Mouse (Mus musculus): ENCODE data around the gene Zfhx3.

Zfhx3 gene

GRCm38 (mm10) chr8:108019651-108020050, 77.2 kb downstream of the Zfhx3 start:
- in situ Hi-C loops (cut with MboI, MseI): no loop called here

GRCm38 (mm10) chr8:108022404-108022803, 80.0 kb downstream of the Zfhx3 start:
- in situ Hi-C loops (cut with MboI, MseI): no loop called here

DNA sequence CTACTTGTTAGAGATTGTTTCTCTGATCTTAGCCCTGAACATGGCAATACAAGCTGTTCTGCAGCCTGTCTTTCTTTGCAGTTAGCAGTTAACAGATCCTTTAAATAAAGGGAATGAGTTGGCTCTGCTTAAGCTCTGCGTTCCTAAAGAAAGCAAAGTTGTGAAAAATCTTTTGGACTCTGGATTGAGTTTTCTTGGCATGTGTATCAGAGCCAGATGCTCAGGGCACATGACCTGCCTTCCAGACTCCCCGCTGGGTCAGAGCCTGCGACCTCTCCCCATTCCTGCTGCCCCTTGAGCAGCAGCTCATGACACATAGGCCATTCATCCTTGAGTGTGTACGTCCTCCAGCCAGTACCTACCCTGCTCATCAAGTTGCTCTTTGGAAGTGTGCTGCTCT, 81.9 kb downstream of the Zfhx3 start:
- in situ Hi-C loops (cut with MboI, MseI): no loop called here

GRCm38 (mm10) chr8:108025249-108025648, 82.8 kb downstream of the Zfhx3 start:
- in situ Hi-C loops (cut with MboI, MseI): no loop called here

GRCm38 (mm10) chr8:108026557-108027440, 84.4 kb downstream of the Zfhx3 start:
- in situ Hi-C loops (cut with MboI, MseI): no loop called here

GRCm38 (mm10) chr8:108027561-108028025, 85.1 kb downstream of the Zfhx3 start:
- in situ Hi-C loops (cut with MboI, MseI): no loop called here

- in situ Hi-C loops (cut with MboI, MseI): no loop called here
Observed at GRCm38 (mm10) chr8:108028440-108028839, 86.0 kb downstream of the Zfhx3 start.

- in situ Hi-C loops (cut with MboI, MseI): no loop called here
Observed at GRCm38 (mm10) chr8:108031159-108031558, 88.7 kb downstream of the Zfhx3 start.

GRCm38 (mm10) chr8:108034070-108034469, 91.6 kb downstream of the Zfhx3 start:
- in situ Hi-C loops (cut with MboI, MseI): no loop called here

- in situ Hi-C loops (cut with MboI, MseI): no loop called here
Observed at GRCm38 (mm10) chr8:108034726-108035125, 92.3 kb downstream of the Zfhx3 start.

DNA sequence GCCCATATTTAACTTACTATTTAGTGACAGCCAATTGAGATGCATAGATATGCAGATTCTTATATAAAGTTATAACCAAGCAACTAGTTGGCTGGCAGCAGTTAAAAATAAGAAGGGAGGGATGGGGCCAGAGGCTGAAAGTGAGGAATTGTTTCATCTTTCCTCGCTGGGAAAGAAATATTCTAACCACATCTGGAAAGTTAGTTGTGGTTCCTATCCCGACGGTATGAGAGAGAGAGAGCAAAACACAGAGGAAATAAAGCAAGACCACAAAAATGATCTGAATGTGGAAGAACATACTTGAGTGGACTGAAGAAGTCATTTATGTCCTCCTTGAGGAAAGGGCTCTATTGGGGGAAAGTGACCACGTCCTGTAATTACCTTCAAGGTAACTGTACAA, 101.2 kb downstream of the Zfhx3 start:
- in situ Hi-C loops (cut with MboI, MseI): no loop called here

- in situ Hi-C loops (cut with MboI, MseI): no loop called here
Observed at GRCm38 (mm10) chr8:108044185-108044584, 101.7 kb downstream of the Zfhx3 start.

DNA sequence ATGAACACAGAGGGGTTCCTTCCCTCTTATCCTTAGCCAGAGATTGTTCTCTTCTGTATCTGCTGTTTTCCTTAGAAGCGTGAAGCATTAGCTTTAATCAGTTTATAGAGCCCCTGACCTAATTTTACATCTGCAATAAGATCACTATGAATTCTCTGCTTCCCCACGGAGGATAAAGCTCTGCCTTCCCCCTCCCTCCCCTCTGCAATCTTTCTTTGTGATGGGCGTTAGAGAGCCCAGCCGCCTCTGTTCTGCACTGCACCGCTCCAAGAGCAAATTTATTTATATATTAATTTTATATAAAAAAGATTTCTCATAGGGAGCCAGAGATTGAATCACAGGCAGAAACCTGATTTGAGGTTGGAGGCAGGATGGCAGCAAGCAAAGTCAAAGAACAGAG, 113.8 kb downstream of the Zfhx3 start:
- in situ Hi-C loops (cut with MboI, MseI): no loop called here

DNA sequence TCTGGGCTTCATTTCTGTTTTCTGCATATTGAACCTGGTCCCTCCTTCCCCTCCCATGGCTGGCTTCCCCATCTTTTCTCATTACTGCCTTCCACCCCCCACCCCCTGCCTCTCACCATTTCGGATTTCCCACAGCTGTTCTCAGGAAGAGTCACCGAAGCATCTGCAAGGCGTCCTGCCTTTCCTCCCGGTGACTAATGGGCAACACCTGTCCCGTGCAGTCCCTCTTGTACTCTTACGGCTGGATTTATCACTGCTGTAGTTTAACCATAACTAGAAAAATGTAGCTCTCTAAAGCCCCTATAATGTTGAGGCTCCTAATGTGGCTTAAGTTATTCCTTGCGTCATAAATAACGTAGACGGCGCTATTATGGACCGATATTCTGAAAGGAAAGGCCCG, 119.5 kb downstream of the Zfhx3 start:
- in situ Hi-C loops (cut with MboI, MseI): no loop called here

DNA sequence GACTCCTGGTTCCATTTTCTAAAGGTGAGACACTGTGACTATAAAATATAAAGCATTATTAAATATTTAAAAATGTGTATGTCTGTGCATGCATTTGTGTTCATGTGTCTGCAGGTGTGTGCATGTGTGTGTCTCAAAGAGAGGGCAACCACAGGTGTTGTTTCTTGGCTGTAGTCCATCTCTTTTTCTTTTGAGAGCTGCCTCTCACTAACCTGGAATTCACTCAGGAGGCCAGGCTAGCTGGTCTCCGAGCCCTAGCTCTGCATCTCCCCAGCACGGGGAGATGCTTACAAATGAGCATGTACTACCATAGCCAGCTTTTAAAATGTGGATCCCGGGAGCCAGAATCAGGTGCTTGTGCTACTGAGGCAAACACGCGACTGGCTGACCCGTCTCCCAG, 124.7 kb downstream of the Zfhx3 start:
- in situ Hi-C loops (cut with MboI, MseI): no loop called here

- in situ Hi-C loops (cut with MboI, MseI): no loop called here
Observed at GRCm38 (mm10) chr8:108068195-108068594, 125.8 kb downstream of the Zfhx3 start.

DNA sequence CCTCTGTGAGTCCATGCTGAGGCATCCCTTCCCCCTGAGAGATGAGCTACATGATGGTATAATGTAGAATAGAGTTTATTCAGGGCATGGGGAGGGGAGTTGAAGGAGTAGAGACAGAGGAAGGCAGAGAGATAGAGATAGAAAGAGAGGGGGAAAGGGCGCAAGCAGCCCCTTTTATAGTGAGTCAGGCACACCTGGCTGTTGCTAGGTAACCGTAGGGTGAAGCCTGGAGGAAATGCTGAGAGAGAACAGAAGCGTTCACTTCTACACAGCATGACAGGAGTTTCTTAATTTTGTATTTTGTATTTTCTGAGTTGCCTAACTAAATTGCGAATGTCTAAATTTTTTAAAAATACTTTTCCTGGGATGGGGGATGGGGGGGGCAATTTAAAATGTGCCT, 128.0 kb downstream of the Zfhx3 start:
- in situ Hi-C loops (cut with MboI, MseI): no loop called here

DNA sequence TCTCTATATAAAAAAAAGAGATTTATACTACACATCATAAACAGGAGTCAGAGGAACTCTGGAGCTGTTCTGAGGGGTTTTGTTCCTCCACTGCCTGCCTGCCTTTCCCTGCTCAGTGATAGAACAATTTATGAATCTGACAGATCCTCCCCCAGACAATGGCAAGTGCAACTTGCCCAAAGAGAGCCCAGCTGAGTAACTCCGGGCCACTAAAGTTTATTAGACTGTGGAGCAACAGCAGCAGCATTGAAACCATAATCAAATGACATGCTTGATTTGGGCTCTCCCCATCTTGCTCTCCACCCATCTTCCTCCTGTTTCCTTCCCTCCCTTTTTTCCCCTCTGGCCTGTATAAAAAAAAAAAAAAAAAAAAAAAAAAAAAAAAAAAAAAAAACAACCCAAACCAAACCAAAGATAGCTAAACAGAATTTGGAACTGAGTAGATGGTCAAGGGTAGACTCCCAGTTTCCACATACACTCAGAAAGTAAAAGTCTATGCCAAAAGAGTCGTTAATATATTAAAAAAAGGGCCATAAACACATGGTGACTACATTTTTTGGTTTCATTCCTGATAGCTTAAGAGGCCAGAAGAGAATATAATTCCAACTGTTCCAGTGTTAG, 129.8 kb downstream of the Zfhx3 start:
- in situ Hi-C loops (cut with MboI, MseI): no loop called here

DNA sequence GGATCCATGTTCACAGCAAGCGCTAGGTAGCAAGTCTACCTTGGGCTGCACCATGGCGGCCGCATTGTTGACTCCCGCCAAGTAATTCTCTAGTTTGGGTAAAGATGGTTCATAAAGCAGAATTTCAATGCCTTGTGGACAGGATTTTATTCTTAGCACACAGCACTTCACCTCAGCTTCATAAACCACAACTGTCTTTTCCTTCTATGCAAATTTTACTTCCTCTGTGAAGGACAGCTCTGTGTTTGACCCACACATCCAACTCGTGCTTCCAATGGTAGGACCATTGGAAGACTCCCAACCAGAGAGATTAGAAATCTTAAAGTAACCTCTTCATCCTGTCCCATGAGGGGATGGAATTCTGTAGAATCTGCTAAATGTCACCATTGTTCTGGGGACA, 130.4 kb downstream of the Zfhx3 start:
- in situ Hi-C loops (cut with MboI, MseI): no loop called here

GRCm38 (mm10) chr8:108075176-108075575, 132.7 kb downstream of the Zfhx3 start:
- in situ Hi-C loops (cut with MboI, MseI): no loop called here

GRCm38 (mm10) chr8:108078726-108079125, 136.3 kb downstream of the Zfhx3 start:
- in situ Hi-C loops (cut with MboI, MseI): no loop called here

- in situ Hi-C loops (cut with MboI, MseI): no loop called here
Observed at GRCm38 (mm10) chr8:108086913-108087312, 144.5 kb downstream of the Zfhx3 start.

- in situ Hi-C loops (cut with MboI, MseI): no loop called here
Observed at GRCm38 (mm10) chr8:108089632-108090031, 147.2 kb downstream of the Zfhx3 start.

All from T-helper 1 cell (primary cell).